Mouse (Mus musculus) olfactory bulb, adult 2 months (tissue): ENCODE results near the gene Tapbp.

Source experiments
- CTCF ChIP-seq: fragments of 200-500 bp; IDR thresholded peaks from 2 replicates; pipeline ENCODE4 v1.5.1; 2012; ENCODE audit warnings: low read depth, mild to moderate bottlenecking, low read length, moderate library complexity; ENCODE audit not compliant: insufficient read depth
- POLR2A ChIP-seq: fragments of 200-500 bp; IDR thresholded peaks from 2 replicates; pipeline ENCODE4 v1.6.1; 2012; ENCODE audit warnings: mild to moderate bottlenecking, low read depth, low read length, moderate library complexity; ENCODE audit not compliant: insufficient read depth

GRCm38 (mm10) chr17:33916847-33917655 is 1.4 kb downstream of the Tapbp start:
- TF ChIP-seq POLR2A = no peak
- no peak for TF ChIP-seq CTCF
